Mouse (Mus musculus): ENCODE results near the gene Col27a1. TPM values are rescaled to one million over a fixed set of nuclear protein-coding genes. Genes with fewer than 3 reads are reported as not detected.
A peak's percentile ranks its signal among the peaks of the same experiment; 100 is the strongest.

Gene Col27a1
- polyA plus RNA-seq, 1 experiment from 2014 or later, result 5.0 TPM

DNA sequence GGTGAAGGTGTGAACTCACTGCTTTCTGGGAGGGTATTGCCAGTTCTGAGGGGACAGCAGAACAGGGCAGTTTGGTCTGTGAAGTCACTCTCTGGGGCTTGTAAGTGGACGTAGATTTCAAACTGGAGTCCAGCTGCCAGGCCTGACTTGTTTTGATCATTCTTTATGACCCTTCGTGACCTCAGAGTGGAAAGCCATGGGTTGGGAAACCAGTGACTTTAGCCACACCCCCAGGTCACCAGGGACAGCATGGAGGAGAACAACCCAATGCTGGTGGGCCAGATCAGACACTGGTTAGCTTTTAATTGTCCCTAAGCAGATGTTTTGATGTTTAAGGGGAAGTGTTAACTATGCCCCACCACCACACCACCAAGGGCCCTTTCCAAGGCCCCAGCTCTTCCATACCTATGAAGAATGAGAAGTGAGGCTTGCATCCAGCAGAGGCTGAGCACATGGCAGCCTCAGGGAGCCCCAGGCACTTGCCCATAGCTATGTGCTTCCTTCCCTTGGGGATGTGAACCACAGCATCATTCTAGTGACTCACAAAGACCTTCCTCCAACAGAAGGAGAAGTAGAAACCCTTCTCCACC is 143.3 kb downstream of the Col27a1 start:
- no peak for ATAC-seq
- WGBS, result 72% methylated on average over 2 of the region's 2 CpGs
- H3K27me3 ChIP-seq (replicated peaks; ENCODE audit: control insufficient read depth, insufficient read depth, low read length), result no peaks in the 10 kb centered on the region
- TF ChIP-seq CTCF (IDR thresholded peaks at IDR 0.05; ENCODE audit: low read depth), result no peak
- no peaks in the 10 kb centered on the region for H3K4me1 ChIP-seq (replicated peaks; ENCODE audit: control insufficient read depth, insufficient read depth, low read length)
- no peaks in the 10 kb centered on the region for H3K36me3 ChIP-seq (ENCODE audit: control insufficient read depth, insufficient read depth)
- H3K9ac ChIP-seq (ENCODE audit: low read depth, low read length), result no peak overlapping the region
- H3K4me3 ChIP-seq (ENCODE audit: low read depth, low read length), result no peak overlapping the region
- H3K4me2 ChIP-seq (replicated peaks; ENCODE audit: low read depth), result no peak overlapping the region
- no peaks in the 10 kb centered on the region for H3K9me3 ChIP-seq (ENCODE audit: control insufficient read depth)
- H3K27ac ChIP-seq (ENCODE audit: low read depth, low read length), result no peak overlapping the region

DNA sequence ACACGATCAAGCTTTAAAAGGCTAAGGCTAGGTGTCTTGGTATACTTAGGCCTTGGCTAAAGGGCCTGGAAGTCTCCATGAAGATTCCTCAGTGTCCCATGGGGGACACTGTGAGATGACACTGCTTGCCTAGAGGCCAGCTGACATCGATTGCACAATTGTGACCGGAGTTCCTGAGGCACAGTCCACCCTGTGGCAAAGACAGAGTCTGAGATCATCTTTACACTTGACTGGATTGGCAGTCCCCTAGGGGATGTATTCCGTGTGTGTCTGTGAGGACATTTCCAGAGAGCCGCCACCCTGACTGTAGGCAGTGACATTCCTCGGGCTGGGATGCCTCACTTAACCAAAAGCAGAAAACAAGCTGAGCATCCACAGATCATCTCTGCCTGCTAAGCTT is 146.1 kb downstream of the Col27a1 start:
- Histone ChIP-seq H3K4me2 (replicated peaks; ENCODE audit: low read depth) (no peak overlapping the region), H3K36me3 (ENCODE audit: control insufficient read depth, insufficient read depth) (no peaks in the 10 kb centered on the region), H3K4me1 (replicated peaks; ENCODE audit: control insufficient read depth, insufficient read depth, low read length) (no peaks in the 10 kb centered on the region), H3K27me3 (replicated peaks; ENCODE audit: control insufficient read depth, insufficient read depth, low read length) (no peaks in the 10 kb centered on the region), H3K9me3 (ENCODE audit: control insufficient read depth) (no peaks in the 10 kb centered on the region), H3K4me3 (ENCODE audit: low read depth, low read length) (no peak overlapping the region), H3K9ac (ENCODE audit: low read depth, low read length) (no peak overlapping the region), H3K27ac (ENCODE audit: low read depth, low read length) (no peak overlapping the region)
- no peak for TF ChIP-seq CTCF (IDR thresholded peaks at IDR 0.05; ENCODE audit: low read depth)
- WGBS, result 69% methylated on average over 6 of the region's 6 CpGs
- ATAC-seq, result no peak

DNA sequence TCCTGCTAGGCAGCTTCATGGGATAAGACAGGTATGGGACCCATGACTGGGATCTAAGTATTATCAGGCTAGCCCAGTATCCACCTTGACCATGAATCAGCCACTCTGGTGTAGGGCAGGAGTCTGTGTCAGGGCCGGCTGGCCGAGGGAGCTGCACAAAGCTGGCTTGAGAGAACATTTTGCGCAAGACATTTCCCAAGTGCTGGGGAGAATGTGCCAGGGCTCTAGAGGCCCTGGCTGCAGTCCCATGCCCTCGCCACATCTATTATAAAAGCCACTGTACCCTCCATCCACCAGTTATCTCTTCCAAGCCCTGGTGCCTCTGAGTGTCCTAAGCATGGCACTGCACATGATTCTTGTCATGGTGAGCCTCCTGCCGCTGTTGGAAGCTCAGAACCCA is 148.3 kb downstream of the Col27a1 start, which contains the start of gene Orm2:
TSS of gene Orm2 (plus strand) at position 300 of the 400 bp plus-strand sequence.
- no peak within 1 kb of the TSS for H3K27ac ChIP-seq (ENCODE audit: low read depth, low read length)
- 81% methylated on average over 5 of the region's 5 CpGs for WGBS
- no peaks in the 10 kb centered on the region for H3K4me1 ChIP-seq (replicated peaks; ENCODE audit: control insufficient read depth, insufficient read depth, low read length)
- no peak within 1 kb of the TSS for H3K4me3 ChIP-seq (ENCODE audit: low read depth, low read length)
- H3K36me3 ChIP-seq (ENCODE audit: control insufficient read depth, insufficient read depth), result no peaks in the 10 kb centered on the region
- no peaks in the 10 kb centered on the region for H3K27me3 ChIP-seq (replicated peaks; ENCODE audit: control insufficient read depth, insufficient read depth, low read length)
- no peak for TF ChIP-seq CTCF (IDR thresholded peaks at IDR 0.05; ENCODE audit: low read depth)
- no peak within 1 kb of the TSS for H3K4me2 ChIP-seq (replicated peaks; ENCODE audit: low read depth)
- no peak for ATAC-seq
- no peak within 1 kb of the TSS for H3K9ac ChIP-seq (ENCODE audit: low read depth, low read length)
- H3K9me3 ChIP-seq (ENCODE audit: control insufficient read depth), result no peaks in the 10 kb centered on the region

DNA sequence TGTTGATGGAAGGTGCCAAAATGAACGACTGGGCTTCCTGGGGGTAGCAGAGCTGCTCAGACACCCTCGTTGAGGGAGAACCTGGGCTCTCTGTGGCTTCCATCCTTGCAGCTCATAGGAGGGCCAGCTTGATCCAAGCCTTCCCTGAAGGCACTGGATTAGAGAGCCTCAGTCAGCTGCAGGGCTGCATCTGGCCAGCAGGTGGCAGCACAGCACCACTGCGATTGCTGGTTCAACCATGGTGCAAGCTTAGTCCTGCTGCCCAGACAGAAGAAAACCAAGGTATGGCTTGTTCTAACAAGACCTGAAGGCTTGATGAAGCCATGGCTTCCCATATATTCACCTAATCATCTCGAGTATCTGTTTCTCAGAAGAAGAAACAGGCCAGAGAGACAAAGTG is 154.8 kb downstream of the Col27a1 start:
- ATAC-seq, result peak; percentile 55; the same call in 1 of the 2 replicates
- Histone ChIP-seq H3K4me1 (replicated peaks; ENCODE audit: control insufficient read depth, insufficient read depth, low read length) (no peaks in the 10 kb centered on the region), H3K4me2 (replicated peaks; ENCODE audit: low read depth) (no peak overlapping the region), H3K4me3 (ENCODE audit: low read depth, low read length) (no peak overlapping the region), H3K36me3 (ENCODE audit: control insufficient read depth, insufficient read depth) (peaks cover 25% of the 10 kb centered on the region), H3K9ac (ENCODE audit: low read depth, low read length) (no peak overlapping the region), H3K9me3 (ENCODE audit: control insufficient read depth) (no peaks in the 10 kb centered on the region), H3K27me3 (replicated peaks; ENCODE audit: control insufficient read depth, insufficient read depth, low read length) (no peaks in the 10 kb centered on the region), H3K27ac (ENCODE audit: low read depth, low read length) (no peak overlapping the region)
- peak; percentile 99 for TF ChIP-seq CTCF (IDR thresholded peaks at IDR 0.05; ENCODE audit: low read depth)
- 17% methylated on average over 4 of the region's 4 CpGs for WGBS

DNA sequence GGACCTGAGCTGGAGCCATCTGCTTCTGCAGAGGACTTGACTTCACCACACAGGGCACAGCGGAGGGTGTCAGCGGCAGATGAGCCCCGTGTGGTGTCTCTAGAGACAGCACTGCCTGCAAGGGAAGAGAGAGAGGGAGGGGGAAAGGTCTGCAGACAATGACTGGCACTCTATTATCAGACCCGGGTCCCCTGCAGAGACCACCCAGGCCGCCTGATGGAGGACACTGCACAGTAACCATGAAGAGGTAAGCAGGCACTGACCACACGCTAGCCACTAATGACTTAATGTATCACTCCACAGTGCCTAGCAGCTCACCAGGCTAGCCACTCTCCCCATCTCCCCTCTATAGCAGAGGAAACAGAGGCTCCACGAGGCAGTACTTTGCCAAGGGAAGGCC is 157.1 kb downstream of the Col27a1 start:
- no peak for ATAC-seq
- Histone ChIP-seq H3K9me3 (ENCODE audit: control insufficient read depth) (no peaks in the 10 kb centered on the region), H3K4me3 (ENCODE audit: low read depth, low read length) (no peak overlapping the region), H3K9ac (ENCODE audit: low read depth, low read length) (no peak overlapping the region), H3K27ac (ENCODE audit: low read depth, low read length) (no peak overlapping the region), H3K27me3 (replicated peaks; ENCODE audit: control insufficient read depth, insufficient read depth, low read length) (no peaks in the 10 kb centered on the region), H3K4me1 (replicated peaks; ENCODE audit: control insufficient read depth, insufficient read depth, low read length) (no peaks in the 10 kb centered on the region), H3K36me3 (ENCODE audit: control insufficient read depth, insufficient read depth) (peaks cover 35% of the 10 kb centered on the region), H3K4me2 (replicated peaks; ENCODE audit: low read depth) (no peak overlapping the region)
- WGBS, result 80% methylated on average over 7 of the region's 7 CpGs
- TF ChIP-seq CTCF (IDR thresholded peaks at IDR 0.05; ENCODE audit: low read depth), result no peak

DNA sequence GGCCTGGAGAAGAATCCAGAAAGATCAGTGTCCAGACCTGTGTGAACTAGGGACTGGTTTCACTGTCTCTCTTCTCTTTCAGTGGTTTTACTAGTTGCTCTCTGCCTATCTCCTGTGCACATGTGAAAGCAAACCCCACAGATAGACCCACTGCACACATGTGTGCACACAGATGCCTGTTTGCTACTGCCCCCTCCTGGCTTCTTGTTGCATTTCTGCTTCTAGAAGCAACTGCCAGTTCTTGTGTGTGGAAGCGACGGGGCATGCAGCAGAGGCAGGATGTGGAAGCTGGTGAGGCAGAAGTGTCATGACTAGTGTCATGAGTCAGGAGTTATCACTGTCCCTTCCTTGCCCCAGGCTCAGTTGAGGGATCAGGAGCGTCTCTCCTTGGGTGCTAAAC is 158.1 kb downstream of the Col27a1 start:
- H3K4me2 ChIP-seq (replicated peaks; ENCODE audit: low read depth), result no peak overlapping the region
- H3K27ac ChIP-seq (ENCODE audit: low read depth, low read length), result no peak overlapping the region
- 68% methylated on average over 3 of the region's 3 CpGs for WGBS
- H3K36me3 ChIP-seq (ENCODE audit: control insufficient read depth, insufficient read depth), result peaks cover 45% of the 10 kb centered on the region
- no peaks in the 10 kb centered on the region for H3K4me1 ChIP-seq (replicated peaks; ENCODE audit: control insufficient read depth, insufficient read depth, low read length)
- H3K27me3 ChIP-seq (replicated peaks; ENCODE audit: control insufficient read depth, insufficient read depth, low read length), result no peaks in the 10 kb centered on the region
- no peak overlapping the region for H3K9ac ChIP-seq (ENCODE audit: low read depth, low read length)
- TF ChIP-seq CTCF (IDR thresholded peaks at IDR 0.05; ENCODE audit: low read depth), result peak; percentile 74
- no peak overlapping the region for H3K4me3 ChIP-seq (ENCODE audit: low read depth, low read length)
- ATAC-seq, result no peak
- H3K9me3 ChIP-seq (ENCODE audit: control insufficient read depth), result no peaks in the 10 kb centered on the region

DNA sequence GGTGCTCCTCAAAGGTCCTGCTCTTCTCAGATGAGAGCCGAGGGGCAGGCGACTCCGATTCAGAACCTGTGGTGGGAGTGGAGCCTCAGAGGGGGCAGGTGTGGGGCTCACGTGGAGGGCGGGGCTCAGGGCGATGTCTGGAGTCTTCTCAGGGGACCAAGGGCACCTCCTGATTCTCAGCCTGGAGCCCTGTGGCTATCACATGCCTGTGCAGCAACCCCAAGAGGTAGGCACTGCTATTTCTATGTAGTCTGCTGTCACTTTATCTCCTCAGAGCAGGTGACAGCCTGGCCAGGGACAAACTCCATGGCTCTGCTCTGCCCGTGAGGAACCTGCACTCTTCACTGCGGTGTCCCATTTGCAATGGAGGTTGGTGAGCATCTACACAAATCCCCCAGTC is 159.6 kb downstream of the Col27a1 start:
- ATAC-seq, result no peak
- no peak overlapping the region for H3K27ac ChIP-seq (ENCODE audit: low read depth, low read length)
- peaks cover 50% of the 10 kb centered on the region for H3K36me3 ChIP-seq (ENCODE audit: control insufficient read depth, insufficient read depth)
- no peak overlapping the region for H3K4me3 ChIP-seq (ENCODE audit: low read depth, low read length)
- H3K27me3 ChIP-seq (replicated peaks; ENCODE audit: control insufficient read depth, insufficient read depth, low read length), result no peaks in the 10 kb centered on the region
- no peak overlapping the region for H3K4me2 ChIP-seq (replicated peaks; ENCODE audit: low read depth)
- WGBS, result 80% methylated on average over 8 of the region's 8 CpGs
- TF ChIP-seq CTCF (IDR thresholded peaks at IDR 0.05; ENCODE audit: low read depth), result no peak
- H3K9me3 ChIP-seq (ENCODE audit: control insufficient read depth), result no peaks in the 10 kb centered on the region
- no peaks in the 10 kb centered on the region for H3K4me1 ChIP-seq (replicated peaks; ENCODE audit: control insufficient read depth, insufficient read depth, low read length)
- H3K9ac ChIP-seq (ENCODE audit: low read depth, low read length), result no peak overlapping the region
